Mouse (Mus musculus): Measurements from ENCODE around the gene Atrnl1. TPM values are rescaled to one million over a fixed set of nuclear protein-coding genes. Genes with fewer than 3 reads are reported as not detected.

The Atrnl1 gene
- total RNA-seq, 1 experiment, result 6.7 TPM

DNA sequence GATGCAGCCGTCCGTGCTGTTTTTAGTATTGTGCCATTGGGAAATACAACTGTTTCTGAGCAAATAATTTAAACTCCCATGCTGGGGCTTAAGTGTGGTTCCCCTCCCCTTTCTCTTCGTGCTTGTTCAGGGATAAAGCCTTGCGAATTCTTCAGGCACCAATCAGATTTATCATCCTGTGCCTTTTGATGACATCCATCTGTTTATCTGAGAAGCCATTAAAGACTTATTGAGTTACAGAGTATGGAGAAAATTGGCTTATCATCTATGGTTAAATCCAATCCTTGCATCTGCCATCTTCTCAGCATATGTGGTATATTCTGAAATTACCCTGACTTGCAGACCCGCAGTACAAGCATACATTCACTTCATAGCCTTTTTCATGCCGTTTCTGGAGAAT, 452.7 kb downstream of the Atrnl1 start:
- H3K9me3 ChIP-seq (ENCODE audit: control insufficient read depth, insufficient read depth, low read depth, low read length), result no peaks in the 10 kb centered on the region
- TF ChIP-seq MAFK (IDR thresholded peaks at IDR 0.05; ENCODE audit: insufficient read depth, low read depth, low read length) (no peak), ZNF384 (IDR thresholded peaks at IDR 0.05; ENCODE audit: low read depth, low read length) (no peak), HCFC1 (IDR thresholded peaks at IDR 0.05; ENCODE audit: borderline replicate concordance, insufficient read depth, low read length) (no peak), CHD2 (IDR thresholded peaks at IDR 0.05; ENCODE audit: low read depth, low read length) (no peak), ZC3H11A (IDR thresholded peaks at IDR 0.05; ENCODE audit: borderline replicate concordance, low read depth, low read length) (no peak)
- no peak overlapping the region for H3K9ac ChIP-seq (ENCODE audit: insufficient read depth, low read depth, low read length, poor library complexity, severe bottlenecking)
- no peak overlapping the region for H3K4me3 ChIP-seq (ENCODE audit: insufficient read depth in 1 of 2, low read depth in 1 of 2, low read length in 2 of 2, poor library complexity in 1 of 2, severe bottlenecking in 1 of 2)
- DNase-seq (ENCODE audit: low read depth, low spot score), result no peak
- in situ Hi-C loops (cut with MboI; ENCODE audit: low sequenced_read_pairs in 2 of 2, unreplicated experiment in 2 of 2), result no loop called here
- no peak overlapping the region for H3K27ac ChIP-seq (ENCODE audit: insufficient read depth, low read depth, low read length, poor library complexity, severe bottlenecking)
- H3K36me3 ChIP-seq (ENCODE audit: control insufficient read depth, insufficient read depth, low read length, poor library complexity, severe bottlenecking), result no peaks in the 10 kb centered on the region
- H3K4me1 ChIP-seq (ENCODE audit: control insufficient read depth in 2 of 2, insufficient read depth in 2 of 2, low read length in 2 of 2, poor library complexity in 1 of 2), result peaks cover 14 to 15% of the 10 kb centered on the region in 2 experiments

DNA sequence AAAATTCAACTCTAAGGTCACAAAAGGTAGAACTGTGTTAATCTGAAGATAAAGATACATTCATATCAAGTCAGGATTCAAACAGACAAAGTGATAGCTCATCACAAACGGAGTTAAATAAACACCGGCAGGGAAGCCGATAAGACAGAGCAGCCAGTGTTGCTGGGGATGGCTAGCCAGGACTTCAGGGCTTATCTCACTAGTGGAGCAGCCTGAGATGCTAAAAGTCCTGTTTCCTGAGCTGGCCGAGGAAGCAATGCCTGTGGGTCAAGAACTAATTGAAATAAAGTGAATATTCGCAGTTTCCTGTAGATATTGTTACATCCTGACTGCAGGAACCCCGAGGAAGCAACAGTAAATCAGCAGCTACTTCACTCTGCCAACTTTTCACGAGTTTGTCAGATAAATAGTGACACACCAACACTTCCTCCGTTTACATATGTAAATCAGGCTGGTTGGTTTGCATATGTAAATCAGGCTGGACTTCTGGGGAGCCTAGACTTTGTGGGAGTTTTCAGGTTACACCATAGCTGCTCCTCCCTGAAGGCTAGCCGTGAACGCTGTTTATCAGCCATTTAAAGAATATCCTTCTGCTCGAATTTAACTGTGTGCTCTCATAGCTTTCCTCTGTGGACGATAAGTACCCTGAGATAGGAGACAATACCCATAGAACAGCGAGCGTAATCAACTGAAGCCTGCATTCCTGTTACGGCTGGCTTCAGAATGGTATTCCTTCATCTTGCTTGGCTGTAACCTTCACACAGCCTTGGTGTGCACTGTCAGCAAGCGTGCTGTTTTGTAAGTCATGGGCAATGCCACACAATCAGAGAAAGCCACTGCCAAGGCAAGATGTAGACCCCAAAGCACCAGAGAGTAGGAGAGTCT, 453.5 kb downstream of the Atrnl1 start:
- Histone ChIP-seq H3K9ac (ENCODE audit: insufficient read depth, low read depth, low read length, poor library complexity, severe bottlenecking) (no peak overlapping the region), H3K9me3 (ENCODE audit: control insufficient read depth, insufficient read depth, low read depth, low read length) (no peaks in the 10 kb centered on the region), H3K36me3 (ENCODE audit: control insufficient read depth, insufficient read depth, low read length, poor library complexity, severe bottlenecking) (no peaks in the 10 kb centered on the region), H3K27ac (ENCODE audit: insufficient read depth, low read depth, low read length, poor library complexity, severe bottlenecking) (no peak overlapping the region), H3K4me3 (ENCODE audit: insufficient read depth in 1 of 2, low read depth in 1 of 2, low read length in 2 of 2, poor library complexity in 1 of 2, severe bottlenecking in 1 of 2) (peak overlapping the region in 1 of 2 experiments; percentile 47; a peak in 2 of 4 replicates), H3K4me1 (ENCODE audit: control insufficient read depth in 2 of 2, insufficient read depth in 2 of 2, low read length in 2 of 2, poor library complexity in 1 of 2) (peaks cover 14 to 15% of the 10 kb centered on the region in 2 experiments)
- in situ Hi-C loops (cut with MboI; ENCODE audit: low sequenced_read_pairs in 2 of 2, unreplicated experiment in 2 of 2), result no loop called here
- TF ChIP-seq MAFK (IDR thresholded peaks at IDR 0.05; ENCODE audit: insufficient read depth, low read depth, low read length) (no peak), CHD2 (IDR thresholded peaks at IDR 0.05; ENCODE audit: low read depth, low read length) (no peak), HCFC1 (IDR thresholded peaks at IDR 0.05; ENCODE audit: borderline replicate concordance, insufficient read depth, low read length) (no peak), ZC3H11A (IDR thresholded peaks at IDR 0.05; ENCODE audit: borderline replicate concordance, low read depth, low read length) (no peak), ZNF384 (IDR thresholded peaks at IDR 0.05; ENCODE audit: low read depth, low read length) (no peak)
- no peak for DNase-seq (ENCODE audit: low read depth, low spot score)

- DNase-seq (ENCODE audit: low read depth, low spot score), result peak; percentile 13
- Histone ChIP-seq H3K27ac (ENCODE audit: insufficient read depth, low read depth, low read length, poor library complexity, severe bottlenecking) (no peak overlapping the region), H3K4me3 (ENCODE audit: insufficient read depth in 1 of 2, low read depth in 1 of 2, low read length in 2 of 2, poor library complexity in 1 of 2, severe bottlenecking in 1 of 2) (peak overlapping the region in 1 of 2 experiments; percentile 47; a peak in 2 of 4 replicates)
Observed at GRCm38 (mm10) chr19:58065001-58065314, 454.1 kb downstream of the Atrnl1 start.

GRCm38 (mm10) chr19:58065514-58065913, 454.7 kb downstream of the Atrnl1 start:
- Histone ChIP-seq H3K9me3 (ENCODE audit: control insufficient read depth, insufficient read depth, low read depth, low read length) (no peaks in the 10 kb centered on the region), H3K4me3 (ENCODE audit: insufficient read depth in 1 of 2, low read depth in 1 of 2, low read length in 2 of 2, poor library complexity in 1 of 2, severe bottlenecking in 1 of 2) (no peak overlapping the region), H3K4me1 (ENCODE audit: control insufficient read depth in 2 of 2, insufficient read depth in 2 of 2, low read length in 2 of 2, poor library complexity in 1 of 2) (peaks cover 14 to 15% of the 10 kb centered on the region in 2 experiments), H3K27ac (ENCODE audit: insufficient read depth, low read depth, low read length, poor library complexity, severe bottlenecking) (no peak overlapping the region), H3K9ac (ENCODE audit: insufficient read depth, low read depth, low read length, poor library complexity, severe bottlenecking) (no peak overlapping the region), H3K36me3 (ENCODE audit: control insufficient read depth, insufficient read depth, low read length, poor library complexity, severe bottlenecking) (no peaks in the 10 kb centered on the region)
- in situ Hi-C loops (cut with MboI; ENCODE audit: low sequenced_read_pairs in 2 of 2, unreplicated experiment in 2 of 2), result no loop called here
- DNase-seq (ENCODE audit: low read depth, low spot score), result no peak
- no peak for TF ChIP-seq CHD2 (IDR thresholded peaks at IDR 0.05; ENCODE audit: low read depth, low read length)
- TF ChIP-seq MAFK (IDR thresholded peaks at IDR 0.05; ENCODE audit: insufficient read depth, low read depth, low read length), result peak; percentile 59

More at GRCm38 (mm10) chr19:58065001-58065314, 454.1 kb downstream of the Atrnl1 start:
- no peak for TF ChIP-seq ZC3H11A (IDR thresholded peaks at IDR 0.05; ENCODE audit: borderline replicate concordance, low read depth, low read length)
- TF ChIP-seq ZNF384 (IDR thresholded peaks at IDR 0.05; ENCODE audit: low read depth, low read length), result no peak
- TF ChIP-seq HCFC1 (IDR thresholded peaks at IDR 0.05; ENCODE audit: borderline replicate concordance, insufficient read depth, low read length), result no peak
- no peak for TF ChIP-seq CHD2 (IDR thresholded peaks at IDR 0.05; ENCODE audit: low read depth, low read length)
- TF ChIP-seq MAFK (IDR thresholded peaks at IDR 0.05; ENCODE audit: insufficient read depth, low read depth, low read length), result no peak
- Histone ChIP-seq H3K9ac (ENCODE audit: insufficient read depth, low read depth, low read length, poor library complexity, severe bottlenecking) (no peak overlapping the region), H3K4me1 (ENCODE audit: control insufficient read depth in 2 of 2, insufficient read depth in 2 of 2, low read length in 2 of 2, poor library complexity in 1 of 2) (peaks cover 14 to 15% of the 10 kb centered on the region in 2 experiments), H3K9me3 (ENCODE audit: control insufficient read depth, insufficient read depth, low read depth, low read length) (no peaks in the 10 kb centered on the region), H3K36me3 (ENCODE audit: control insufficient read depth, insufficient read depth, low read length, poor library complexity, severe bottlenecking) (no peaks in the 10 kb centered on the region)
- in situ Hi-C loops (cut with MboI; ENCODE audit: low sequenced_read_pairs in 2 of 2, unreplicated experiment in 2 of 2), result no loop called here
